Comparison of ENCODE assay signal across 1 mouse cellular context in the genomic region with DNA sequence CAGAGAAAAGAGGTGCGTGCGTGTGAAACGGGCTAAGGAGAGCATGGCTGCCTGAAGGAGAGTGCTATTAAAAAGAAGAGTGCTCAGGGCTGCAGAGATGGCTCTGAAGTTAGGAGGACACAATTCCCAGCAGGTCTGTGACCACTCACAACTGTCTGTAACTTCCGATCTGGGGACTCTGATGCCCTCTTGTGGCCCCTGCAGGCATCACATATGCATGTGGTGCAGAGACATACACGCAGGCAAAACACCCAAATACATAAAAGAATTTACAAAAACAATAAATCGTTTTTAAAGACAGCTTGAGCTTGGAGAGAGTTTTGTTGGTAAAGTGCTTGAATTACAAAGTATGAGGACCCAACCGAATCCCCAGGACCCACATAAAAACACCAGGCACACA.
TF ChIP-seq lines count a peak whose summit lies in the region.

No protein-coding gene starts in this region.

TF ChIP-seq in MEL, 35 proteins besides CTCF, POLR2A, EP300 and RAD21 (continued from another document):
- TF ChIP-seq USF1 (IDR thresholded peaks at IDR 0.05; ENCODE audit: low read depth, low read length) = peak; percentile 51; the same call in 1 of the 2 replicates
- TF ChIP-seq TCF12 (IDR thresholded peaks at IDR 0.05; ENCODE audit: low read depth, low read length) = peak; percentile 41; the same call in 1 of the 2 replicates
- peak; percentile 86 for TF ChIP-seq ZC3H11A (IDR thresholded peaks at IDR 0.05; ENCODE audit: low read depth, low read length)
- TF ChIP-seq SIN3A (IDR thresholded peaks at IDR 0.05; ENCODE audit: low read length) = peak; percentile 71
- TF ChIP-seq ETS1 (IDR thresholded peaks at IDR 0.05; ENCODE audit: low read depth, low read length) = no peak
- peak; percentile 68 for TF ChIP-seq MXI1 (IDR thresholded peaks at IDR 0.05; ENCODE audit: low read depth, low read length)
- TF ChIP-seq CHD2 (IDR thresholded peaks at IDR 0.05; ENCODE audit: low read length) = no peak
- no peak for TF ChIP-seq E2F4 (IDR thresholded peaks at IDR 0.05; ENCODE audit: borderline replicate concordance, low read depth, low read length)
- TF ChIP-seq ZNF384 (IDR thresholded peaks at IDR 0.05; ENCODE audit: low read depth, low read length) = no peak
- 0 out of 2 replicates have a peak, but pooled peaks have one; percentile 7 for TF ChIP-seq MYB (IDR thresholded peaks at IDR 0.05; ENCODE audit: low read depth, low read length)
- TF ChIP-seq KAT2A (conservative IDR thresholded peaks at IDR 0.05; ENCODE audit: low read depth, low read length) = no peak
- no peak for TF ChIP-seq POLR2AphosphoS2 (IDR thresholded peaks at IDR 0.05; ENCODE audit: low read length)
- peak; percentile 66 for TF ChIP-seq HCFC1 (IDR thresholded peaks at IDR 0.05; ENCODE audit: low read depth, low read length)
